Mouse (Mus musculus) telencephalon, adult 2 months (tissue): ENCODE results near the gene Apol7a.
A peak's percentile ranks its signal among the peaks of the same experiment; 100 is the strongest.

ENCODE experiments used
- DNase-seq: peaks from one replicate; pipeline ENCODE4 v3.0.0-alpha.2; 2011; ENCODE audit warnings: low read depth, low spot score

Gene Apol7a

DNA sequence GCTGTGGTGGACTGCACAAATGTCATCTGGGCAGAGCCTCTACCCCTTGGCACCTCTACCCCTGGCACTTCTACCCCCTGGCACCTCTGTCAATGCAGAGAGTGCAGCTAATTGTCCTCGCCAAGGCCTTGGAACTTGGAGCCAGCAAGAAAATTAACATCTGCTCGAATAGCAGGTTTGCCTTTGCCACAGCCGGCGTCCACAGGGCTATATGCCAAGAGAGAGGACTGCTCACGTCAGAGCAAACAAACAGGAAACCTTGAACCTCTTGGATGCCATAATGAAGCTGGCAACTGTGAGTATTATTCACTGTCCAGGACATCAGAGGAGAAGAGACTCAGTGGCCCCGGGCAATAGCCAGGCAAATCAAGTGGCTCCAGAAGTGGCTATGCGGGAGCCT, 22.0 kb downstream of the Apol7a start:
- no peak for DNase-seq

DNA sequence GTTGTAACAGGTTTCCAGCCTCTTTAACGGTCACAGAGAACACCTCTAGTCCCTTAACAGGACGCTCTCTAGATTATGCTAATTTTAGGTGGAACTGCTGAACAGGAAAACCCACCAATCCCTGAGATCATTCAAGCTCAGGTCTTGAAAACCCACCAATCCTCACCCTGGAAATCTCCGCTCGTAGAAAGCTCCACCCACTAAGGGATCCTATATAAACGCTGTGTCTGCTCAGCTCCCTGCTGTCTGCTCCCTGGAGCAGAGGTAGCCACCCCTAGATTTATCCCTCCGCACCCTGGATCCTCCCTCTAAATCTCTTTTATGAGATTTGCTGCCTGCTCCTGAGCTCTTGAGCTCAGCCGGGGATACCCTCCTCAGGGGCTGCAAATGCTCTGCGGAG, 28.3 kb downstream of the Apol7a start:
- no peak for DNase-seq

DNA sequence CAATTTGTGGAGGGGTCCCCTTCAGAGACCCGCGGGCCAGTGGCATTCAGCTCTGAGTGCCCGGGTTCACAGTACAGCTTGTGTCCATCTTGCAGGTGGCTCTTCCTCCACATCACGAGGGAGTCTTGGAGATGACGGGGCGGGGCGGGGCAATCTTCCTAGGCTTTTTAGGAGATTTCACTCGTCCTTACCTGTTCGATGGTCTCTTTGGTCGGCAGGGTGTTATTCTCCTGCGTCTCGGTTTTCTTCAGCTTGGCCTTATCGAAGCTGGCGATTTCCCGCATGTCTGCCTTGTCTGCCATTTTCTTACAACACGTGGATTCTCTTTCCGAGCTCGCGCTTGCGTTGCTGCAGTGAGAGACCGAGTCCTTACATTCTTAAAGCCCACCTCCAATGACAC, 28.9 kb downstream of the Apol7a start:
- DNase-seq, result no peak

DNA sequence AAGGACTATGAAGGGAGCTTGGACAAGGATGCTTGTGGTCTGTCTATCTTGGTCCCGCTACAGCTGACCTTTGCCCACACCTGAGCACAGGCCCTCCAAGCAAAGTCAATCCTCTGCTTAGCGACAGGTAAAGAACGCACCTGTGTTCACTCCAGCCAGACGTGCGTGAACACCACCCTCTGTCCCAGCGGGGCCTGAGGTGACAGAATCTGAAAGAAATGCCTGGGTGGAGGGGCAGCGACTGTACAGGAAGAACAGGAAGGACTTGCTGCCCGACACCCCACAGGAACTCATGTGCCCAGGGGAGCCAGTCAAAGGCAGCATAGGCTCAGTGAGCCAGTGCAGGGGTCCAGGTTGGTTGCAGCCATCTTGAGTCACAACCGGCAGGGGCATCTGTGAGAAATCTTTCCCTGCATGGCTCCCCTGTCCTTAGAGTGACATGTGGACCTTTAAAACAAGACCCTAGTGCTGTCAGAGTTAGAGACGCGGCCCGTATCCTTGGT, 30.0 kb downstream of the Apol7a start:
- no peak for DNase-seq

DNA sequence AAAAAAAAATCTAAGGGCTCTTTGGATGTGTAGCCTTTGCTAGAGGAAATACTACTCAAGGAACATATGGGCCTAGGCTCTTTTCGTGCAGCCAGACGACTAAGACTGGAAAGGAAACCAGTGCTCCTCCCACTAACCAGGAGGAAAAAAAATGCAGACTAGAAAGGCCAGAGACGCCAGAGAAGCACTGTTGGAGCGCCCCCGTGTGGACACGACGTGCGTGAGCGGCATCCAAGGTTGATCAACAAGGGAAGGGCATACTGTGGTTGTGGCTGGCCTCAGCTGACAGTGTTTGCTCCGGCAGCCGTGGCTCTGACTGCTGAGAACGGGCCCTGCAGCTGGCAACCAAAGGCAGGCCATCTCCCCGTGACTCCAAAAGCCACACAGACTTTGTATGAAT, 30.8 kb downstream of the Apol7a start:
- peak; percentile 93 for DNase-seq

DNA sequence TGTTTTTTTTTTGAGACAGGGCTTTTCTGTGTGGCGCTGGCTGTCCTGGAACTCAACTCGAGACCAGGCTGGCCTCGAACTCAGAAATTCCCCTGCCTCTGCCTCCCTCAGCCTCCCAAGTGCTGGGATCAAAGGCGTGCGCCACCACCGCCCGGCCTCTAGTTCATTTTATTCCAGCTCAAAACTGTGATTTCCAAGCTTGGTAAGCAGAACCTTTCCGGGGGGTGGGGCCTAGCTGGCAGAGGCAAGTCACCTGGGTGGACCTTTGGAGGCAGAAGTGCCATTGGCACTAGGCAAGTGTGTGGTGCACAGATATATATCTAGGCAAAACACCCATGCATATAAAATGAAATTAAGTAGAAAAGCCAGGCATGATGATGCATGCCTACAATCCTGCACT, 31.4 kb downstream of the Apol7a start:
- no peak for DNase-seq

DNA sequence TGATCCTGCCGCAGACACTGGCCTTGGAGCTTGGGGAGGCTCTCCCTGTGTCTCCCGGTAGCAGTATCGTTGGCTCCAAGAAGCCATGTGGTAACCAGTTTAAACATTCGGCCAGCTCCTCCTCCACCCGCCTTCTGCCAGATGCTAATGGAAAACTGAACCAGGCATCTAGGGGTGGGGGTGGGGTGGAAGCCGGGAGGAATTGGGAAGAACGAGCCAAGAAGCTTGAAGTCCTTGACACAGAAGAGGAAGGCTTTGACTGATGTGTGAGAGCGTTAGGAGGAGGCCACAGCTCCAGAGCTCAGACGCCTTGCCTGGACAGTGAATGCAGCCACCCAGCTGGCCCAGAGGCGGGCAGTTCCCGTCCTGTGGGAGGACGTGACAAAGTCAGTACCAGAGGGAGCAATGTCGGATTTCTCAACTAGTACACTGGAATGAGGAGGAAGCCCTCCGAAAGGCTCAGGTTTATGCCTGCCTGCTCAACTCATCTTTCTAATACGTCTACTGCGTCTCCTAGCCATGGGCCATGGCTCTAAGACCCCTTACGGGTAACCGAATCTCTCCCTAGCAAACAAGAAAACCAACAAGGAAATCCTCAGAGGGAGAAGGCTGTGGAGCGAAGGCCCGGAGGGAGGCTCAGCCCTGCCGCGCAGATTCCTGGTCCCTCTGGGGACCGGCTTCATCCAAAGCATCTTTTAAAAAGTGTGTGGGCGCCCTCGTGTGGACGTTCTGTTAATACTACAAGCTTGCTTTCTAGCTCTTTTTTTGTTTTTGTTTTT, 32.0 kb downstream of the Apol7a start:
- peak; percentile 84 for DNase-seq

DNA sequence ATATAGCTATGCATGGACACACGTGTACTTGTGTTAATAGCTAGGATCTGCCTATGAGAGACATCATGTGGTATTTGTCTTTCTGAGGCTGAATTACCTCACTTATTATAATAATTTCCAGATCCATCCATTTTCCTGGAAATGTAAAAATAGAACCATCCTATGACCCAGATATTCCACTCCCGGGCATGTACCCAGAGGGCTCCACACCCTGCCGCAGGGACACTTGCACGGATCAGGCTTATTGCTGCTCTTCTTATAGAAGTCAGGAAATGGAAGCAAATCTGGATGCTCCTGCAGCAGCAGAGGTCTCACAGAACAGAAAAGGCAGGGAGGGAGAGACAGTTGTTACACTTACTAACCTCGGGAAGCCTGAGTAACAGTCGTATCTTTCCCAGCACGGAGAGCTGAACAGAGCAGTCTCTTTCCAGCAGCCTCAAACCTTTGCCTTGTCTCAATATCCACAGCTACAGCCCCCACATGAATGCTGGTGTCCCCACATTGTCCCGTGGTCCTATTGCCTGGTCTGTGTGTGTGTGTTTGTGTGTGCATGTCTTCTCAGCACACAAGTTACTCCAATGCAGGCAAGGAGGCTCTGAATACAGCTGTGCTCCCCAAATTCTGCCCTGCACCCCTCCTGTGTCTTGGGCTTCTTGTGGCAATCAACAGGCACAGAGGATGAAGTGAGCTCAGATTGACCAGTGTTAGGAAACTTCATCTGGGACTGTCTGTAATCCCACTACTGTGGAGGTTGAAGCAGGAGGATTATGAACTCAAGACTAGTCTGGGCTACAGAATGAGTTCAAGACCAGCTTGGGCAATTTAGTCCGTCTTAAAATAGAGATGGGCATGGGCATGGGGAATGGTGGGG, 33.0 kb downstream of the Apol7a start:
- DNase-seq, result no peak

DNA sequence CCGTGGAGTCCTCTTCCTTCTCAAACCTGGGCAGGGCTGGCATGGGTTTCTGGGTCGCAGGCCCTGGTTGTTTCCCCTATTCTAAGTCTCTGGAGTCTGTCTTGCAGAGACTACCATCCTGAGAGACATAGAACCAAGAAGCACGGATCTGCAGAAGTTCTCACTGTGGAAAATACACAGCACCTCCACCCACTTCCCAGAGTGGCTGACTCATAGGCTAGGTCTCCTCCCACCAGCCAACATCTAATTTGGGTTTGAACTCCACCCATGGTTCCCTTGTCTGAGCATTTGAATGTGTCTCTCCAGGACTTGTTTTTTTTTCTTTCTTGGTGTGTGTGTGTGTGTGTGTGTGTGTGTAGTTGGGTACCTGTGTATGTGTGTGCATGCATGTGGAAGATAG, 34.9 kb downstream of the Apol7a start:
- DNase-seq, result peak; percentile 94

DNA sequence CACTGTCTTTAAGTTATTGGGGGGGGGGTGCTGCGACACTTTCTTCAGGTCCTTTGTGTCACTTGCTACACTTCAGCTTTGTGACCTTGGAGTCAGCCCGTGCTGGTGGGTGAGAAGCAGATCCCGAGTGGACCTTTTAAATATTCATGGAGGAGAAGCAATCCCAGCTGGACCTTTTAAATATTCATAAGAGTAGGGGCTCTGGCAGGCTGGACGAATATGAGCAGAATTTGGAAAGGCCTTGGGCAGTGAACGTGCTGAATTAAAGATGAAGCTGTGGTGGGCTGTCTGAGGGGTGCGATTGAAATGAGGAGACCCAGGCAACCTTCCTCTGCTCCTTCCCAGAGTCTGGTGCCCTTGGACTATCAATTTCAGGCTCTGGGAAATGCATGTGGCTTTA, 35.3 kb downstream of the Apol7a start:
- DNase-seq, result no peak

DNA sequence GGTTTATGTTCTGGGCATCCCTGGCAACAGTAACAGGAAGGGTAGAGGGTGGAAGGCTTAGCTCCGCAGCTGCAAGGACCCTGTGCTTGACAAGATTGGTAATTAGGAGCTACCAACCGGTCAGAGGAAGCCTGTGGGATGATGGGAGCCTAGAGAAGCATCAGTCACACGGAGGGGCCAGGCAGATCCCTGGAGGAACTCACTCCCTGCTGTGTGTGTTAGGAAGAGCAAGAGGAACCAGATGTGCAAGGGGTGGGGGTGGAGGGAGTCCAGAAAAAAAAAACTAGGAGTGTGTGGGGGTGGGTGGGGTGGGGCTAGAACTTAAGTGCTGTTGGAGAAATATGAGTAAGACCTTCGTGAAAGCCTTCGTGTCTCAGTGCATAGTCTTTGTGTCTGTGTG, 36.0 kb downstream of the Apol7a start:
- no peak for DNase-seq

DNA sequence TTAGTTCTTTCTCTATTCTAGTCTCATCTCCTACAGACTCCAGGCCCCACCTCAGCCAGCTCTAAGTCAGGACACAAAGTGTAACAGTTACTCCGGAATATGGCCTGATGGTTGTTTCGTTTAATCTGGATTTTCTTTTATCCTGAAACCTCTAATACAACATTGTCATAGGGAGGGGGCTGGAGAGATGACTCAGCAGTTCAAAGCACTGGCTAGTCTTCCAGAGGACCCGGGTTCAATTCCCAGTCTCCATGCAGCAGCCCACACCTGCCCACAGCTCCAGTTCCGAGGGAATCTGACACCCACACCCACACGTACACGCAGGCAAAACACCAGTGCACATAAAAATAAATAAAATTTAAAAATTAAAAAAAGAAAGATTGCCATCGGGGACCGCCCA, 39.0 kb downstream of the Apol7a start:
- DNase-seq, result no peak

DNA sequence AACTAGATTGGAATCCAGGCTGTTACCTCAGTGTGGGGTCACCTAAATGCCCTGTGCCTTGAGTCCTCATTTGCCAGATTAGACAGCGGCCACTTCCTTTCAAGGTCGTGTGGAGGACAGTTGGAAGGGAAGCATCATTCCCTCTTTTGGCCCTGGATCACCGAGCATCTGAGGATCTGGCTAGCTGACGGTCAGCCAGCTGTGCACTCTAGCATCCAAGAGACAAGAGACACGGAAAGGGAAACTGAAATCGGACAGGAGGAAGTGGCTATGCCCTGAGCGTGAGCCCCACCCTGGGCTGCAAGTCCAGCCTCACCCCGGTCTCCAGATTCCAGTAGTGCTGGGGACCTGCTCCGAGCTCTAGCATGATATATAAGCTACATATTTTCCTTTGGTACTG, 39.4 kb downstream of the Apol7a start:
- DNase-seq, result no peak

DNA sequence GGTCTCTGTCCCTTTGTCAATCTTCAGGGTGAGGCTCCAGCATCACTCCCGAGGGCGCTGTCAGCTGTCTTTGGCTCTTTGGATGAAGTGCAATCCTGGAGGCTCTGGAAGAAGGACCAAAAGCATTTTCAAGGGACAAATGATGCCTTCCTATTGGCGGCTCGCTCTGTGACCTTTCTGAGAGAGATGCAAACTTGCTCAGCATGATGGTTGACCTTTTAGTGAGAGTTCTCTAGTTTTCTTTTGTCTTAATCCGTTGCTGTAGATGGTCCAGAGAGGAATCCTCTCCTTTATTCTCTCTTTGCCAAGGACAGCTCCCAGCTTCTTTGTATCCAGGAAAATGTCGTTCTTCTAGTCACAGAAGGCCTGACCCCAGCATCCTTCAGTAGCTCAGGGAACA, 39.8 kb downstream of the Apol7a start:
- DNase-seq, result no peak

DNA sequence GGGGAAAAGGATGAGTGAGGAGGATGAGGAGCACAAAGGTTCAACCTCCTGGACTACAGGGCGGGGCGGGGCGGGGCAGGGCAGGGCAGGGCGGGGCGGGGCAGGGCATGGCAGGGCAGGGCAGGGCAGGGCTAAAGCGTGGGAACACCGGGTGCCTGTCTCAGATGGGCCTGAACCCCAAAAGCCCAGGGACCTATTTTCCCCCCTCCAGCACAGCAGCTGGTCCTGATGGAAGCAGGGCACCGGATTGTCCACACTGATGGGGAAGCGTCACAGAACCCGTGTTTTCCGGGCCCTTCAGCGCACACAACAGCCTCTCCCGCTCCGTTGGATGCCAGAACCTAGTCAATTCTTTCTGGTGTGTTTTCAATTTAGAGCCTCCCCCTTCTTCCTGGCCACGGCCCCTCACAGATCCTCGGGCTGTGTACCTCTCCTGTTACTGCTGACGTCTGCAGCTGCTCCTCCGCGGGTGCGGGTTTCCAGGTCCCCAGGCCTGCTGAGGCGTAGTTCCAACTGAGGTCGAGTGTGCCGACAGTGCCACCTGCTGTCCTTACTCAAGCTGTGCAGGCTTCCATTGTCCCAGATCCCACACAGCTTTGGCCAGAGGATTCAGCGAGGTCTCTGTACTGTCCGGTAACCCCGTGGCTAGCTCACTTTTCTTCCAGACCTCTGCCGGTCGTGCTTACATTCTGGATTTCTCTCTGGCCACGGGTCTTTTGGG, 40.4 kb downstream of the Apol7a start:
- peak; percentile 68 for DNase-seq

DNA sequence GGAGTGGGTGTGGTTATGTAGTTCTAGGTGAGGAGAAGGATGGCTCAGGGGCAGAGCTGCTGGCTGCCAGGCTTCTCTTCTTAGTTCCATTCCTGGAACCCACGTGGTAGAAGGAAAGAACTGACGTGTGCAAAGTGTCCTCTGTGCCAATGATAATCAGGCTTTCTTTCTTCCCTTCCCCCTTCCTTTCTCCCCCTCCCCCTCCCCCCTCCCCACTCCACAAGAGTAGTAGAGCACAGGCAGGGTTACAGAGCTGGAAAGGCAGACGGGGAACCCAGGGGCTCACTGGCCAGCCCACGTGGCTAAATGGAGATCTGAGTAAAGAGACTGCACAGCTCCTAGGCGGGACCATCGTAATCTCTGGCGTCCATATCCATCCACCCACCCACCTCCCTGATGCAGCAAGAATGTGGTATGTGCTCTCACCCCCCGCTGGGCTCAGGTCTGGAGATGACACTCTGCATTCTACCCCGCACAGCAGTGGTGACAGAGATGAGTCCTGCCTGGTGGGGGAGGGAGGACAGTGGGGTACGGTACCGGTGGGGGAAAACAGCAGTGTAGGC, 42.6 kb downstream of the Apol7a start:
- peak; percentile 72 for DNase-seq

DNA sequence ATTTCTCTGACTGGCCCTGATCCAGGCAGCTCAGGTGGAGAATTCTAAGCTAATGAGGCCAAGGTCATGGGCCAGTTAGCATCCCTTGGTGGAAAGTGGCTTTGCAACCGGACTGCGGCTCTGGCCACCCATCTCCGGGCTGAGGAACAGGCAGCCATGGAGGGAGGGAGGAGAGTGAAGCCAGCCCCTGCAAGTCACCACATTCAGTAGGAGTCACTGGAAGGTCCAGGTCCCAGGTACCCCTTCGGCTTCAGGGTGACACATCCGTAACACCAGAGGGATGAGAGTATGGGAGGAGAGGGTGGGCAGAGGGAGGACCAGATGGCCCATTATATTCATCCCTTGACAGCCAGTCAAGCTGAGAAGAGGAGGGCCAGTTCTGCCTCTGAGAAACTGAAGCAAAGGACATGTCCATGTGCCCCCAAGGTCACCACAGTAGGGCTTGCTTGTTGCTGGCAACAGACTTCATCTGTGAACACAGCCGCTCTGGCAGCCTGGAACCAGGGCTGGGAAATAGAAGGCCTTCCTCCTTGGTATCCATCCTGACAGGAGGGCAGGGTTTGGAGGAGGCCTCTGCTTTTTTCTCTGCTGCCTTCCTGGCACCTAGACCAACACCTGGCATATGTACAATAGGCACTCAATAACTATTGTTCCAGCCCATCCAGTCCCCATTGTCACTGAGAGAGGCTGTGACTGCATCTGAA, 43.9 kb downstream of the Apol7a start:
- DNase-seq, result no peak

DNA sequence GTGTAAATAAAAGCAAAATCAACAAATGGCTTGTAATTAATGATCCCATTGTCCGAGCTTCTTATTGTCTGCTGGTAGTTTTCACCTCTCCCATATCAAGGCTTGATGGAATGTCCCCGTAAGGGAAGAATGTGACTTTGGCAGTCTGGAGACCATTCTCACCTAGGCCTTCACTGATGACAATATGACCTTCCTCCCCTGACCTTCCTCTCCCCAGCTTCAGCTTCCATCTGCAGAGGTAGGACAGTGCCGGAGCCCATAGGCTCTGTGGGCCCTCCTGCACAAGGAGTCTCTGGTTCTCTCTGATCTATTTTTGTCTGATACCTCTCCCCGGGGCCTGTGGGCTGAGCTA, 44.4 kb downstream of the Apol7a start:
- no peak for DNase-seq

DNA sequence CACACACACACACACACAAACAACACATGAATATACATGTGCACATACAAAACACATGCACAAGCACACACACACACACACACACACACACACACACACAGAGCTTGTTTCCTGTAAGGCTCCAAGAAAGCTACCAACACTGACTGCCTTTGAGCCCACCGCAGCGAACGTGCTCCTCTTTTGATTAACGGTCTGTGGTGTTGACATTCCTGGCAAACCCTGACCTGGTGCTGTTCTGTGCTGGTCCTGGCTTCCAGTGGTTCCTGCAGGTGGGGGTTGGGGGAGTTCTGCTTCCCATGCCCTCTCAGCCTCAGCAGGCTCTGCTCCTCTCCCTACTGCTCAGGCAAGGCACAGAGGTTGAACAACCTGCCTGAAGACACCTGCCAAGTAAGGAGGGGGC, 45.1 kb downstream of the Apol7a start:
- no peak for DNase-seq

DNA sequence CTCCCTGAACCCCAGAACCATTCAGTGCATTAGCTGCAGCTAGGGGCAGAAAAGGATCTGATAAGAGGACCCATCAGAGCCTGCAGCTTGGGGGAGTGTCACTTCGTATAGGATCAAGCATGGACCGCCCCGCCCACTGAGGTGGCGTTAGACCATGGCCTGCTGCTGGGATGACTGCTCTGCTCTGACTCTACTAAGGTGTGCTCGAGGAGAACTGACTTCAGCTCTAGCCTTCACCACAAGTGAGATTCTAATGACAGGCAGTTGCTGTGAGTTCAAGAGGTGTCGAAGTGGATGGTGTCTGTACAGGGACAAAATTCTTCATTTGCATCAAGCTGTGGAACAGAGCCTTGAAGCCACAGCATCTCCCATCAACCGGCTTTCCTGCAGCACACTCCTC, 46.0 kb downstream of the Apol7a start:
- DNase-seq, result no peak

DNA sequence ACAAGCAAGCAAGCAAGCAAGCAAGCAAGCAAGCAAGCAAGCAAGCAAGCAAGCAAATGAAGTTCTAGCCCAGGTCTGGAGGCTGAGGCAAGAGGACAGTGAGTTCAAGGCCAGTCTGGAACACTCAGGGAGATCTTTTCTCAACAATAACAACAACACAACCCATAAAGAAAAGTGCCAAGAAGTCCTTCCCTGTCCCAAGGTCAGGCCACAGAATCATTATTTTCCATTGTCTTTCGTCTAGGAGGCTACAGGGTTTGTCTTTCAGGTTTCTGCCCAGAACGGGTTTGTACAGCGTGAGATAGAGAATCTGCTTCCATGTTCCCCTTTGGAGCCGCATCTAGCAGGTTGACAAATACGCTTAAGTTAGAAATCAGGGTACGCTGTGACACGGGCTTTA, 48.8 kb downstream of the Apol7a start:
- no peak for DNase-seq
